Mouse (Mus musculus): Measurements from ENCODE around the gene Eif4e2.

GRCm38 (mm10) chr1:87239056-87239455 lies 25.3 kb downstream of the Eif4e2 start:
- TF ChIP-seq POLR2A (IDR thresholded peaks at IDR 0.05; ENCODE audit: control insufficient read depth, low read depth, low read length): no peak
- no peak for TF ChIP-seq CTCF (IDR thresholded peaks at IDR 0.05; ENCODE audit: control insufficient read depth, insufficient read depth, insufficient replicate concordance, low read depth, low read length)
